Mouse (Mus musculus): ENCODE results near the gene Prrt2.

Prrt2 gene

GRCm38 (mm10) chr7:127020031-127020430 is 980 bp downstream of the Prrt2 start:
- DNase-seq (ENCODE audit: low read depth, low spot score): no peak

GRCm38 (mm10) chr7:127019306-127019960 is 1.6 kb downstream of the Prrt2 start:
- no peak for DNase-seq (ENCODE audit: low read depth, low spot score)

GRCm38 (mm10) chr7:127018416-127019305 is 2.4 kb downstream of the Prrt2 start:
- DNase-seq (ENCODE audit: low read depth, low spot score): no peak

GRCm38 (mm10) chr7:127017950-127018345 is 3.1 kb downstream of the Prrt2 start:
- no peak for DNase-seq (ENCODE audit: low read depth, low spot score)

DNA sequence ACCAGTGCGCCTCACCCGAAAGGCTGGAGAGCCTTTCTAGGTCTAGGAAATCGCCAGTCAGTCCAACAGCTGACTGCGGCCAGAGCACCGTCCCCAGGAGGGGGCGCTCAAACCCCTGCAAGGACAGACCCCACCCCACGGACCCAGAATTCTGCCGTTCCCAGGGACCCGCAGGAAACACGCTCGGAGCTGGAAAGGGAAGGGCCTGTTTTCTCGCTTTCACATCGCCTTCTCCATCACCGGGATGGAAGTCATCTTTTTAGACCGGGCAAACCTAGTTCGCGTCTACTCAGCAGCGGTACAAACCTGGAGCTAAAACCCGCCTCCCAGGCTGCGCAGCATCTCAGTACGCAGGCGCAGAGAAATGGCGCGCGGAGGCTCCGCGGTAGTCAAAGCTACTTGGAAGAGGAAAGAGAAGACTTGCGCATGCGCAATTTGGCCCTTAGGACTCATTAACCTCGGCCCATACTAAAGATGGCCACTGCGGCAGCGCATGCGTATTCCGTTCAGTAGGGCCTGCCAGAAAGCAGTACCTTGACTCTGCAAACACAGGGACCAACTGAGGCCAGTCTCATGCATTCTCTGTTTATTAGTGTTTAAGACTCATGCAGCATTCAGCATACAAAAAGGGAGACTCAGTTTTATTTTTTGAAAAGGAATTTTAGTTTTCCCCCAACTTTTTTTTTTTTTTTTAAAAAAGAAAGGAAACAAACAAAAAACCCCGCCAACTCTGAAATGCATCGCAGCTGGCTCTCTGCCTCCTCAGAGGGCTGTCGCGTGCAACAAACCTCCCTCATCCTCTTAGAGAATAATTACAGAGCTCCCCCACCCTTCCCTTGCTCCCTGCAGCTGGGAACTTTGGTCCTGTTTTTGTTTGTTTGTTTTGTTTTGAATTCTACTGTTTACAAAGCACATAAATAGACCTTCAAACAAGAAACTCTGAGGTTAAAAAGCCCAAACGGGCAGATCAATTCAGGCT is 3.8 kb downstream of the Prrt2 start, which contains the start of gene Pagr1a:
TSS of gene Pagr1a (minus strand) at position 382 of the 979 bp plus-strand sequence.
- peak; percentile 100 for DNase-seq (ENCODE audit: low read depth, low spot score)

DNA sequence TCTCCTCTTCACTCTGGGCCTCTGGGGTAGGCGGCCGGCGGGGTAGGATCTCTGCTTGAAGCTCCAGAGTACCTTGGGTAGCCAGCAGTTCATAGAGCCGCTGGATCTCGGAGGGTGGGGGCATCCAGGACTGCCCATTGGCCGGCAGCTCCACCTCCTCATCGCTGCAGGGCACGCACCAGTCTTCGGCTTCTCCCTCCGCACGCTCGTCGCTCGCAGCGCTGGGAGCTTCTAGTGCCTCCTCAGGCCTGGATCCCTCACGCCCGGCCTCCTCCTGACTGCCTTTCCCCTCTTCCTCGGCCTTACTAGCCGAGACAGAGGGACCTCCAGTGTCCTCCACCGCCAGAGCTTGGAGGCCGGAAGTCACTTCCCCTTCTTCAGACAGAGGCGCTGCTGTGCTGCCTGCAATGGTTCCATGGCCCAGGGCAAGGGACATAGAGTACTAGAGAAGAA is 4.5 kb downstream of the Prrt2 start:
- DNase-seq (ENCODE audit: low read depth, low spot score): no peak

- DNase-seq (ENCODE audit: low read depth, low spot score): no peak
Measured at GRCm38 (mm10) chr7:127016481-127016485, 4.7 kb downstream of the Prrt2 start, which contains the start of gene Pagr1b. Gene Pagr1b (minus strand): TSS chr7:127016484.

GRCm38 (mm10) chr7:127016081-127016480 is 4.9 kb downstream of the Prrt2 start:
- DNase-seq (ENCODE audit: low read depth, low spot score): no peak

DNA sequence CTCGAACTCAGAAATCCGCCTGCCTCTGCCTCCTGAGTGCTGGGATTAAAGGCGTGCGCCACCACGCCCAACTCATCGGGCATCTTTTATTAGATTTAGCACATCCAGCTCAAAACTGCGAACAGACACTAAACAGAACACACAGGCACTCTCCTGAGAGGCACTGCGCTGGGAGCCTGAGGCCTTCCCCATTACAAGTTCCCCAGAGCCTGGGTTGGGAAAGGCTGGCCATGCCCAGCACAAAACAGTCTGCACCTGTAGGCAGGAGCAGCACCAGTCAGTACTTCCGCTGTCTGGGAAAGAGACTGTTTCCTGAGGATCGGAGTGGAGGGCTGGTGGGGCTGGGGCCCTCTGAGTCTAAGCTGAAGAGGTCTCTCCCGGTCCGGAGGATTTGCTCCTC is 6.0 kb downstream of the Prrt2 start:
- no peak for DNase-seq (ENCODE audit: low read depth, low spot score)

- no peak for DNase-seq (ENCODE audit: low read depth, low spot score)
Measured at GRCm38 (mm10) chr7:127014320-127014719, 6.7 kb downstream of the Prrt2 start, which contains the start of gene Mvp. Gene Mvp (minus strand): TSS chr7:127014621.

DNA sequence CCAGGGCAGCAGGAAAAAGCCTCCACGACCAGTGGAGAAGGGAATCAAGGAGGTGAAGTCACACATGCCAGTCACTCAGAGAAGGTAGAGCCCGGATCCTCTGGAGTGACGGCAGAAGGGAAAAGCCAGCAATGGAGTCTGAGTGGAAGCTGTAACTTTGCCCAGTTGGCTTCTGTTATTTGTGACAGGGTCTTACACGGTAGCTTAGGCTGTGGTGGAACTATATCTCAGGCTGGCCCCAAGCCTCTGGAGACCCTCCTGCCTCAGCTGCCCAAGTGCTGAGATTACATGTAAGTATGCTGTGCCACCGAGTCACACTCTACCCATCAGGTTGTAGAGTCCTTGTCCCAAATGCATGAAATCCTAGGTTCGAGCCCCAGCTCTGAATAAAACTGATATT is 7.6 kb downstream of the Prrt2 start:
- DNase-seq (ENCODE audit: low read depth, low spot score): no peak

DNA sequence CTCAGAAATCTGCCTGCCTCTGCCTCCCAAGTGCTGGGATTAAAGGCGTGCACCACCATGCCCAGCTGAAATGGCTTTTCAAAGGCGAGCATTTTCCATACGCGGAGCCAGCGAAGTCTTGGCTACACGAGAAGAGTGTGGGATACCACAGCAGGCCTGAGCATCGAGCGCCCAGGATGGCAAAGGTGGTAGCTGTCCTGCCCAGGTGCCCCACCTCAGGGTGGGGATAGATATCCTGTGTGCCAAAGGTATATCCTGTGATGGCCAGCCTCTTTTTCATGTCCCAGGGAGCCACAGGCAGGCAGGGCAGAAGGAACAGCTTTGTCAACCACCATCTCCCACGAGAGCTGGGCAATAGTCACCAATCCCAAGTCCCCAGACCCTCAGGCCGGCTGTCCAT is 8.2 kb downstream of the Prrt2 start:
- no peak for DNase-seq (ENCODE audit: low read depth, low spot score)

- DNase-seq (ENCODE audit: low read depth, low spot score): no peak
Measured at GRCm38 (mm10) chr7:127012374-127012773, 8.6 kb downstream of the Prrt2 start.

DNA sequence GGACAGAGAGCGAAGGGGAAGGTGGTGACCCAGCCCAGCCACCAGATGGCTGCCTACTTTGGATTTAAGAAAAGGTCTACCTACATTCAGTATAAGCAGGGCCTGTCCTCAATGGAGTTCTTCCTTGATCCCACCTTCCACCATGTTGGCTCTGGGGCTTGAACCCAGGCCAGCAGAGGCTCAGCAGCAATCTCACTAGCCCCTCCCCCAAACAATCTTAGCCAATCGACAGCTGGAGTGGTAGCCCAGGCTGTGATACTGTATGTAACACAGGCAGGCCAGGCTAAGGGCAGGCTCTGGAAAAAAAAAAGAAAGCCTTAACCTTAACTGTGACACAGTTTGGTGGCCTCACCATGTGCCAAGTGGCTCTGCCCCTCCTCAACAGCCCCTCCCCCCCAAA is 9.3 kb downstream of the Prrt2 start:
- DNase-seq (ENCODE audit: low read depth, low spot score): no peak

- DNase-seq (ENCODE audit: low read depth, low spot score): no peak
Measured at GRCm38 (mm10) chr7:127011051-127011450, 10.0 kb downstream of the Prrt2 start.

DNA sequence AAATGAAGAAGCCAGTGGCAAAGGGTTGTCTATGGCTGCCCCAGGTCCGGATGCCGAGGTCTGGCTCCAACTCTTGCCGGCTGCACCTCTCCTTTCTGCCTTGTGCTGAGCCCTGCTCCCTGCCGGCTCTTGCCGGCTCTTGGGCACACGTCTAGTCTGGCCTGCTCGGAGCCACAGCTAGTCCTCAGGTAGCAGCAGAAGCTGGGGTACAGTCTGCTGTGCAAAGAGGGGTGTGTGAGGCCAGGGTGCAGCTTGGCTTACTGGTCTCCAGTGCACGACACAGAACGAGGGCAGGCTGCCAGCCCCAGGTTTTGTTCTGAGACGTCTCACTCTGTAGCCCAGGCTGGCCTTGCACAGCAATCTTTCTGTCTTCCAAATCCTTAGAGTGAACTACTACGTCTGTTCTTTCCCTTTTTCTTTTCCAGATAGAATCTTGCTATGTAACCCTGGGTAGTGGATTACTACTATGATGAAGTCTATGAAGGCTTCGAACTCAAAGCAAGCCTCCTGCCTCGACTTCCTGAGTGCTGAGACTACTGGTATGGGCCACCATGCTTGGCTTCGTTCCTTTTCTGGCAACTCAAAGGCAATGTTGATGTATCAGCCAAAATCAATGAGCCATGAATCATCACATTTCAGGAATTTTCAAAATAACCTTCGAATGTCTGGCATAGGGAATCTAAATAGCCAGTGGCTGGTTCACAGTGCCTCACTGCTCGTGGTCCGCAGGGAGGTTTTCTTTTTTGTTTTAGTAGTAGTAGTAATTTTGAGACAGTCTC is 11.5 kb downstream of the Prrt2 start:
- DNase-seq (ENCODE audit: low read depth, low spot score): no peak

DNA sequence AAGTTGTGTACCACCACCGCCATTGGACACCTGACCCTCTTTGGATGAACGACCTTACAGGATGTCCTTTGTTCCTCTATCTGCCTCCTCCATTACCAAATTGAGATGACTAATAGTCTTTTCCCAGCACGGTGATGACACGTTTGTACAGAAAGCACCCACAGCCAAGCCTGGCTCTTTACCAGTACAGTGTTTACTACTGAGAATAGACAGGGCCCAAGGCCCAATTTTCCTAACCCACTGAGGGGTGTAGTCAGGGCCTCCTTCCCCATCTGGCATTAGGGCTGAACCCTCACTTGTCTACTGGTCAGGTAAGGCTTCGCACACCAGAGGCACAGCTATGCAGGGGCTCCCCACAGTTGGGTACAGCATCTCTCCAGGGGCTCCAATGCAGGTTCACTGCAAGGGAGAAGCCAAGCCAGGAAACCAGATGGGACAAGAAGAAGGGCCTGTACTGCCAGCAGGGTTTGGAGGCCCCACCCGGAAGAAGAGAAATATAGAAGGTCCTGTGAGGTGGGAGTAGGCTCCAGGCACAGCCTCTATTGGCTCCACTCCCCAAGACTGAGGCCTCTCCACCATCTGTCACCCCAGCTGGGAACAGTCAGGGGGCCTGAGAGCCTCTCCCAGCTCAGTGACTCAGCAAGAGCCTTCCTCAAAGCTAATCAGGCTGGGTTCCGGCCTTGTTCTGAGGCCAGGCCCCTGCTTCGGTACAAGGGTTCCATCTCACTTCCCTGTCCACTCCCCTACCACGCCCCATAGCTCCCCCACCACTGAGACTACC is 12.6 kb downstream of the Prrt2 start:
- DNase-seq (ENCODE audit: low read depth, low spot score): no peak

- no peak for DNase-seq (ENCODE audit: low read depth, low spot score)
Measured at GRCm38 (mm10) chr7:127007313-127008024, 13.5 kb downstream of the Prrt2 start.

- no peak for DNase-seq (ENCODE audit: low read depth, low spot score)
Measured at GRCm38 (mm10) chr7:127004122-127004875, 16.7 kb downstream of the Prrt2 start.
